Mouse (Mus musculus): Measurements from ENCODE around the gene Tmem248. TPM values are rescaled to one million over a fixed set of nuclear protein-coding genes. Genes with fewer than 3 reads are reported as not detected.

Gene Tmem248
- polyA plus RNA-seq, 1 experiment from 2014 or later, result 39.6 TPM

DNA sequence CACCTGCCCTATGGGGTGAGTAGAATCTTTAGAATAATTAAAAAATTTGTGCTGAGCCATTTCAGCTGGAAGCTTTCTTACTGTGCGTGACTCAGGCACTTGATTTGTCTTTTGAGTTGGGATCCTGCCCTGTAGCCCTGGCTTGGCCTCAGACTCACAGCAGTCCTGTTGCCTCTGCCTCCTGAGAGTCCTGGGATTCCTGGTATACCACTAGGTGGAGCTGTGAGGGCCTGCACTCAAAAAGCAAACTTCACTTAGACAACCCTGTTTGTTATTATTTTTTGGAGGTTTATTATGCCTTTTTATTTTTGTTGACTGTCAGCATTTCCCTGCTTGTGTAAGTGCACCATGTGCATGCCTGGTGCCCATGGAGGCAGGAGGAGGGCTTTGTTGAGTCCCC lies 50.4 kb downstream of the Tmem248 start:
- no peaks in the 10 kb centered on the region for H3K4me1 ChIP-seq
- no peaks in the 10 kb centered on the region for H3K9me3 ChIP-seq
- H3K27ac ChIP-seq, result no peak overlapping the region
- H3K27me3 ChIP-seq, result no peaks in the 10 kb centered on the region
- no peak for ATAC-seq (ENCODE audit: borderline replicate concordance, extremely low read depth, low FRiP score, low TSS enrichment)
- no peak overlapping the region for H3K9ac ChIP-seq
- H3K4me2 ChIP-seq, result no peak overlapping the region
- 79% methylated on average over 1 of the region's 1 CpGs for WGBS
- peaks cover 63% of the 10 kb centered on the region for H3K36me3 ChIP-seq
- no peak overlapping the region for H3K4me3 ChIP-seq

DNA sequence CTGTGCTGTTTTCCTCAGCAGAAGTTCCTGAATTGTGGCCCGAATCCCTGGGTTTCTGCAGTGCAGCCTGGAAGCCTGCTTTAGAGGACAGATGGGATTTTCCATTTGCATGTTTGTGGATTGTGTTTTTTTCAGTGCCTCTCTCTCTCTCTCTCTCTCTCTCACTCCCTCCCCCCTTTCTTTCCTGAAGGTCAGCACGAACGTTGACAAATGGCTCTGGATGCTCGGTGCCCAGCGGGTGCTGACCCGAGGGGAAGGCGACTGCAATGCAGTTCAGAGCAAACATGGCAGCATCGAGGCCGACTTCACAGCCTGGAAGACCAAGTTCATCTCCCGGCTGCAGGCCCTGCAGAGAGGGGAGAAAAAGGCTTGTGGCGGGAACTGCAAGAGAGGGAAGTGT lies 52.1 kb downstream of the Tmem248 start:
- H3K27ac ChIP-seq, result no peak overlapping the region
- H3K4me3 ChIP-seq, result no peak overlapping the region
- H3K9ac ChIP-seq, result no peak overlapping the region
- H3K36me3 ChIP-seq, result peaks cover 63% of the 10 kb centered on the region
- no peaks in the 10 kb centered on the region for H3K4me1 ChIP-seq
- no peak overlapping the region for H3K4me2 ChIP-seq
- no peaks in the 10 kb centered on the region for H3K27me3 ChIP-seq
- H3K9me3 ChIP-seq, result no peaks in the 10 kb centered on the region
- 73% methylated on average over 11 of the region's 11 CpGs for WGBS
- ATAC-seq (ENCODE audit: borderline replicate concordance, extremely low read depth, low FRiP score, low TSS enrichment), result no peak

- H3K4me1 ChIP-seq, result no peaks in the 10 kb centered on the region
- no peak overlapping the region for H3K9ac ChIP-seq
- H3K27me3 ChIP-seq, result no peaks in the 10 kb centered on the region
- no peak overlapping the region for H3K4me3 ChIP-seq
- no peaks in the 10 kb centered on the region for H3K9me3 ChIP-seq
- H3K36me3 ChIP-seq, result peaks cover 47% of the 10 kb centered on the region
- ATAC-seq (ENCODE audit: borderline replicate concordance, extremely low read depth, low FRiP score, low TSS enrichment), result no peak
- 94% methylated on average over 1 of the region's 1 CpGs for WGBS
- H3K4me2 ChIP-seq, result no peak overlapping the region
- H3K27ac ChIP-seq, result no peak overlapping the region
Measured at GRCm38 (mm10) chr5:130272344-130272743, 55.5 kb downstream of the Tmem248 start.

DNA sequence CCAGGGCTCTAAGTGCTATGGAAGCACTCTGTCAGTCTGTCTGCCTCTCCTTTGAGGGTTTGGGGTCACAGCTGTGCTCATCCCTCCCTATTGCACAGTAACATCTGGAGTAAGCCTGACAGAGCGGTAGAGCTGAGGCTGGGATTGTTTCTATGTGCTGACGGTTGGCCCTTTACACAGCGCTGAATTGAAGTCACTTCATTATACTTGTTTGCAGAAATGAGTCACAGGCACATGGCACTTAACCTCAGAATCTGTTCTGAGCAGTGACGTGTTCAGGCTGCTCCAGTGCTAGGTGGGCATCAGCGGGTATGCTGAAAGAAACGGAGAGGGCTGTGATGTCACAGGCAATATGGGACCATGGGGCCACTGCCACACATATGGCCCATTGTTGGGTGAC lies 56.2 kb downstream of the Tmem248 start:
- no peak overlapping the region for H3K9ac ChIP-seq
- H3K9me3 ChIP-seq, result no peaks in the 10 kb centered on the region
- 81% methylated on average over 6 of the region's 6 CpGs for WGBS
- H3K27me3 ChIP-seq, result no peaks in the 10 kb centered on the region
- no peak for ATAC-seq (ENCODE audit: borderline replicate concordance, extremely low read depth, low FRiP score, low TSS enrichment)
- peaks cover 43% of the 10 kb centered on the region for H3K36me3 ChIP-seq
- no peak overlapping the region for H3K4me2 ChIP-seq
- no peak overlapping the region for H3K4me3 ChIP-seq
- no peaks in the 10 kb centered on the region for H3K4me1 ChIP-seq
- H3K27ac ChIP-seq, result no peak overlapping the region

DNA sequence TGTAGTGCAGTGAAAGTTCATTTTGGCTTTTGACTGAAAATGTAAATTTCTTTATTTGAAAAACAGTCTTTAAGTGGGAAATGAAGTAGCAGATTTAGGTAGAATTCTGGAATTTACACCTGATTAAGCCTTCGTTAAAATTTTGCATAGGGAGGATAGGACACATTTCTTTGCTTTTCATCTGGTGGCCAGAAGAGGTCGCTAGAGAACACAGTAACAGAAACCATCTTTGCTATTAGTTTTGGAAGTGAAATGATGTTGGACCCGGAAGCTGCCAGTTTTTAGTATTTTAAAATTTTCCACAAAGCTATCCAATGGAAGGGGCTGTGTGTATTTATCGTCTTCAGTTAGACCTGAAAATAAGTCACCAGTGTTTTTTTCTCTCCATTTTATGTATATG lies 58.6 kb downstream of the Tmem248 start:
- WGBS, result 47% methylated on average over 4 of the region's 4 CpGs
- no peaks in the 10 kb centered on the region for H3K4me1 ChIP-seq
- no peak overlapping the region for H3K4me2 ChIP-seq
- no peak for ATAC-seq (ENCODE audit: borderline replicate concordance, extremely low read depth, low FRiP score, low TSS enrichment)
- H3K9ac ChIP-seq, result no peak overlapping the region
- no peak overlapping the region for H3K4me3 ChIP-seq
- H3K9me3 ChIP-seq, result no peaks in the 10 kb centered on the region
- peaks cover 44% of the 10 kb centered on the region; the same call in 1 of the 2 replicates for H3K36me3 ChIP-seq
- no peaks in the 10 kb centered on the region for H3K27me3 ChIP-seq
- H3K27ac ChIP-seq, result no peak overlapping the region

GRCm38 (mm10) chr5:130278011-130278472 lies 61.2 kb downstream of the Tmem248 start:
- Histone ChIP-seq H3K4me3 (no peak overlapping the region), H3K9me3 (no peaks in the 10 kb centered on the region), H3K27ac (no peak overlapping the region), H3K4me1 (no peaks in the 10 kb centered on the region), H3K27me3 (no peaks in the 10 kb centered on the region), H3K4me2 (no peak overlapping the region), H3K36me3 (peaks cover 34% of the 10 kb centered on the region; the same call in 1 of the 2 replicates), H3K9ac (no peak overlapping the region)
- ATAC-seq (ENCODE audit: borderline replicate concordance, extremely low read depth, low FRiP score, low TSS enrichment), result no peak
- WGBS, result 76% methylated on average over 7 of the region's 7 CpGs

- H3K9me3 ChIP-seq, result no peaks in the 10 kb centered on the region
- no peak for ATAC-seq (ENCODE audit: borderline replicate concordance, extremely low read depth, low FRiP score, low TSS enrichment)
- H3K27me3 ChIP-seq, result no peaks in the 10 kb centered on the region
- peaks cover 37% of the 10 kb centered on the region; the same call in 1 of the 2 replicates for H3K36me3 ChIP-seq
- no peak overlapping the region for H3K27ac ChIP-seq
- no peak overlapping the region for H3K4me2 ChIP-seq
- H3K9ac ChIP-seq, result no peak overlapping the region
- H3K4me3 ChIP-seq, result no peak overlapping the region
- H3K4me1 ChIP-seq, result no peaks in the 10 kb centered on the region
- WGBS, result 91% methylated on average over 9 of the region's 9 CpGs
Measured at GRCm38 (mm10) chr5:130283079-130283732, 66.3 kb downstream of the Tmem248 start.

GRCm38 (mm10) chr5:130288106-130288505 lies 71.2 kb downstream of the Tmem248 start:
- Histone ChIP-seq H3K4me3 (no peak overlapping the region), H3K36me3 (peaks cover 31% of the 10 kb centered on the region), H3K9ac (no peak overlapping the region), H3K4me1 (no peaks in the 10 kb centered on the region), H3K27me3 (no peaks in the 10 kb centered on the region), H3K27ac (no peak overlapping the region), H3K4me2 (no peak overlapping the region), H3K9me3 (no peaks in the 10 kb centered on the region)
- ATAC-seq (ENCODE audit: borderline replicate concordance, extremely low read depth, low FRiP score, low TSS enrichment), result no peak
- 89% methylated on average over 7 of the region's 7 CpGs for WGBS

DNA sequence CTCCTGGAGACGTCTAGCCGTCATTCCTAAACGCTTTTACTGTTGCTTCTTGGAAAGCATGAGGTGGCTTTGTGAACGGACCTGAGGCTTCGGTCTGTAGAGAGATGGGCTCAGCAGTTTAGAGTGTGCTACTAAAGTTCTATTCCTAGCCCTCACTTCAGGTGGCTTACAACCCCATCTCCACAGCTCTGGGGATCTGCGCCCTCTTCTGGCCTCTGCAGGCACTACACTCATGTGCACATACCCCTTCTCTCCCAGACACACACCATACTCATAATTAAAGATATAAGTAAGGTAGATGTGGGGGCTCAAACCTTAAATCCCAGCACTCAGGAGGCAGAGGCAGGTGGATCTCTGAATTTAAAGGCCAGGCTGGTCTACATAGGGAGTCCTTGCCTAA lies 73.4 kb downstream of the Tmem248 start:
- Histone ChIP-seq H3K4me2 (no peak overlapping the region), H3K4me1 (no peaks in the 10 kb centered on the region), H3K36me3 (peaks cover 23% of the 10 kb centered on the region), H3K27ac (no peak overlapping the region), H3K9ac (no peak overlapping the region), H3K9me3 (no peaks in the 10 kb centered on the region), H3K27me3 (no peaks in the 10 kb centered on the region), H3K4me3 (no peak overlapping the region)
- WGBS, result 96% methylated on average over 6 of the region's 6 CpGs
- no peak for ATAC-seq (ENCODE audit: borderline replicate concordance, extremely low read depth, low FRiP score, low TSS enrichment)

- H3K36me3 ChIP-seq, result peaks cover 23% of the 10 kb centered on the region
- no peak overlapping the region for H3K4me2 ChIP-seq
- no peak overlapping the region for H3K27ac ChIP-seq
- WGBS, result 91% methylated on average over 12 of the region's 12 CpGs
- no peak for ATAC-seq (ENCODE audit: borderline replicate concordance, extremely low read depth, low FRiP score, low TSS enrichment)
- H3K4me3 ChIP-seq, result no peak overlapping the region
- H3K9me3 ChIP-seq, result no peaks in the 10 kb centered on the region
- H3K27me3 ChIP-seq, result no peaks in the 10 kb centered on the region
- no peaks in the 10 kb centered on the region for H3K4me1 ChIP-seq
- H3K9ac ChIP-seq, result no peak overlapping the region
Measured at GRCm38 (mm10) chr5:130290775-130291174, 73.9 kb downstream of the Tmem248 start.

GRCm38 (mm10) chr5:130292976-130293375 lies 76.1 kb downstream of the Tmem248 start:
- ATAC-seq (ENCODE audit: borderline replicate concordance, extremely low read depth, low FRiP score, low TSS enrichment), result no peak
- no peak overlapping the region for H3K9ac ChIP-seq
- H3K27ac ChIP-seq, result no peak overlapping the region
- no peak overlapping the region for H3K4me3 ChIP-seq
- H3K4me1 ChIP-seq, result no peaks in the 10 kb centered on the region
- no peak overlapping the region for H3K4me2 ChIP-seq
- 74% methylated on average over 4 of the region's 4 CpGs for WGBS
- H3K27me3 ChIP-seq, result no peaks in the 10 kb centered on the region
- no peaks in the 10 kb centered on the region for H3K9me3 ChIP-seq
- peaks cover 32% of the 10 kb centered on the region for H3K36me3 ChIP-seq

Data from lung, embryonic 15.5 days (tissue).